Mouse (Mus musculus): ENCODE results near the gene Amh.

- TF ChIP-seq CTCF (IDR thresholded peaks at IDR 0.05; ENCODE audit: low read depth): no peak
- no peak for TF ChIP-seq EP300 (IDR thresholded peaks at IDR 0.05; ENCODE audit: low read depth)
Observed at GRCm38 (mm10) chr10:80766161-80766815, 38.8 kb upstream of the Amh start.

Data from heart, postnatal 0 days (tissue).